Mouse (Mus musculus) gastrocnemius, postnatal 14 days (tissue): ENCODE measurements around the gene Sertm1. TPM values are rescaled to one million over a fixed set of nuclear protein-coding genes. Genes with fewer than 3 reads are reported as not detected.

ENCODE experiments used
- DNase-seq: peaks from one replicate; pipeline ENCODE4 v3.0.0; 2021; ENCODE audit warnings: mixed read lengths
- intact Hi-C: fragments of 180-260 bp; cut with DNase I; formaldehyde crosslinking; loops from one replicate; pipeline ENCODE4 v1.15.1; 2025; ENCODE audit warnings: low total_unique reads
- long read RNA-seq, 2 experiments: library from polyadenylated mRNA; stranded (forward); transcript quantifications; one replicate each; pipeline ENCODE4 v2.0.0; 2021
- total RNA-seq, 2 experiments: library from RNA; stranded (reverse); gene quantifications; 2 replicates each; pipeline ENCODE4 v1.2.3; 2021

The Sertm1 gene
- total RNA-seq, result not detected
- long read RNA-seq, experiment 1, result 0 reads
- long read RNA-seq, experiment 2, result 0 reads

- DNase-seq, result no peak
- intact Hi-C loops, result no loop called here
These were observed at the start of gene Sertm1 for GRCm38 (mm10) chr3:54915643-54916071. TSS of gene Sertm1 (minus strand) at chr3:54915887.

GRCm38 (mm10) chr3:54964948-54965506 lies 49.3 kb upstream of the Sertm1 start:
- no peak for DNase-seq
- intact Hi-C loops, result no loop called here

- intact Hi-C loops, result no loop called here
- no peak for DNase-seq
These were observed 27.6 kb upstream of the Sertm1 start for GRCm38 (mm10) chr3:54943067-54943810.

- intact Hi-C loops, result no loop called here
- DNase-seq, result no peak
These were observed 18.8 kb upstream of the Sertm1 start for GRCm38 (mm10) chr3:54934535-54934934.

GRCm38 (mm10) chr3:54932599-54932998 lies 16.9 kb upstream of the Sertm1 start:
- intact Hi-C loops, result no loop called here
- no peak for DNase-seq

GRCm38 (mm10) chr3:54920425-54920824 lies 4.7 kb upstream of the Sertm1 start:
- intact Hi-C loops, result no loop called here
- DNase-seq, result no peak

- DNase-seq, result no peak
- intact Hi-C loops, result no loop called here
These were observed 643 bp downstream of the Sertm1 start for GRCm38 (mm10) chr3:54914845-54915642.

- DNase-seq, result no peak
- intact Hi-C loops, result no loop called here
These were observed 6.8 kb downstream of the Sertm1 start for GRCm38 (mm10) chr3:54908878-54909277.

- intact Hi-C loops, result no loop called here
- no peak for DNase-seq
These were observed 17.7 kb downstream of the Sertm1 start for GRCm38 (mm10) chr3:54897974-54898373.

- intact Hi-C loops, result no loop called here
These were observed 20.8 kb downstream of the Sertm1 start for GRCm38 (mm10) chr3:54894891-54895290.

GRCm38 (mm10) chr3:54892218-54892617 lies 23.5 kb downstream of the Sertm1 start:
- no peak for DNase-seq
- intact Hi-C loops, result no loop called here

More at GRCm38 (mm10) chr3:54894891-54895290, 20.8 kb downstream of the Sertm1 start:
- DNase-seq, result no peak

- intact Hi-C loops, result no loop called here
- DNase-seq, result no peak
These were observed 29.2 kb downstream of the Sertm1 start for GRCm38 (mm10) chr3:54886501-54886900.

Other genes with a start within 250 kb of the Sertm1 start
- gene Supt20, start 223.1 kb downstream of the Sertm1 start, total RNA-seq, result 10 to 100 TPM; 13.3 to 15.0 TPM
- not detected for gene Gm21958, start 201.5 kb downstream of the Sertm1 start, total RNA-seq
- 10 to 100 TPM; 10.1 to 11.7 TPM for gene Exosc8, start 180.5 kb downstream of the Sertm1 start, total RNA-seq
- 10 to 100 TPM in 1 of 2 experiments, 1 to 10 TPM in 1; 8.1 to 11.7 TPM for gene Alg5, start 180.3 kb downstream of the Sertm1 start, total RNA-seq
- gene Smad9, start 160.3 kb downstream of the Sertm1 start, total RNA-seq, result under 1 TPM; 0.11 to 0.39 TPM
- 10 to 100 TPM; 23.0 to 23.7 TPM for gene Rfxap, start 108.1 kb downstream of the Sertm1 start, total RNA-seq
- not detected for gene Ccna1, start 139.6 kb upstream of the Sertm1 start, total RNA-seq
- gene Spg20, start 196.2 kb upstream of the Sertm1 start, total RNA-seq, result 10 to 100 TPM; 28.4 to 30.5 TPM
- not detected for gene Ccdc169, start 221.5 kb upstream of the Sertm1 start, total RNA-seq